Mouse (Mus musculus): ENCODE results near the gene Blmh.

Gene Blmh

GRCm38 (mm10) chr11:76924759-76925236 lies at the start of gene Blmh:
Blmh (plus strand) TSS chr11:76924809.
- in situ Hi-C loops (cut with MboI; ENCODE audit: low pct_unique_long_range_greater_than_20kb in 1 of 2, low sequenced_read_pairs in 2 of 2, unreplicated experiment in 1 of 2), result no loop called here

GRCm38 (mm10) chr11:76879816-76880215 lies 44.8 kb upstream of the Blmh start:
- in situ Hi-C loops (cut with MboI; ENCODE audit: low pct_unique_long_range_greater_than_20kb in 1 of 2, low sequenced_read_pairs in 2 of 2, unreplicated experiment in 1 of 2), result no loop called here

GRCm38 (mm10) chr11:76884451-76884850 lies 40.2 kb upstream of the Blmh start:
- in situ Hi-C loops (cut with MboI; ENCODE audit: low pct_unique_long_range_greater_than_20kb in 1 of 2, low sequenced_read_pairs in 2 of 2, unreplicated experiment in 1 of 2), result no loop called here

GRCm38 (mm10) chr11:76889339-76890164 lies 35.1 kb upstream of the Blmh start:
- in situ Hi-C loops (cut with MboI; ENCODE audit: low pct_unique_long_range_greater_than_20kb in 1 of 2, low sequenced_read_pairs in 2 of 2, unreplicated experiment in 1 of 2), result no loop called here

- in situ Hi-C loops (cut with MboI; ENCODE audit: low pct_unique_long_range_greater_than_20kb in 1 of 2, low sequenced_read_pairs in 2 of 2, unreplicated experiment in 1 of 2), result no loop called here
Observed at GRCm38 (mm10) chr11:76891171-76891570, 33.4 kb upstream of the Blmh start.

- in situ Hi-C loops (cut with MboI; ENCODE audit: low pct_unique_long_range_greater_than_20kb in 1 of 2, low sequenced_read_pairs in 2 of 2, unreplicated experiment in 1 of 2), result no loop called here
Observed at GRCm38 (mm10) chr11:76891738-76892349, 32.8 kb upstream of the Blmh start.

- in situ Hi-C loops (cut with MboI; ENCODE audit: low pct_unique_long_range_greater_than_20kb in 1 of 2, low sequenced_read_pairs in 2 of 2, unreplicated experiment in 1 of 2), result no loop called here
Observed at GRCm38 (mm10) chr11:76892972-76893371, 31.6 kb upstream of the Blmh start.

GRCm38 (mm10) chr11:76893570-76893969 lies 31.0 kb upstream of the Blmh start:
- in situ Hi-C loops (cut with MboI; ENCODE audit: low pct_unique_long_range_greater_than_20kb in 1 of 2, low sequenced_read_pairs in 2 of 2, unreplicated experiment in 1 of 2), result no loop called here

GRCm38 (mm10) chr11:76894240-76894639 lies 30.4 kb upstream of the Blmh start:
- in situ Hi-C loops (cut with MboI; ENCODE audit: low pct_unique_long_range_greater_than_20kb in 1 of 2, low sequenced_read_pairs in 2 of 2, unreplicated experiment in 1 of 2), result no loop called here

- in situ Hi-C loops (cut with MboI; ENCODE audit: low pct_unique_long_range_greater_than_20kb in 1 of 2, low sequenced_read_pairs in 2 of 2, unreplicated experiment in 1 of 2), result no loop called here
Observed at GRCm38 (mm10) chr11:76896360-76896759, 28.2 kb upstream of the Blmh start.

GRCm38 (mm10) chr11:76897126-76897525 lies 27.5 kb upstream of the Blmh start:
- in situ Hi-C loops (cut with MboI; ENCODE audit: low pct_unique_long_range_greater_than_20kb in 1 of 2, low sequenced_read_pairs in 2 of 2, unreplicated experiment in 1 of 2), result no loop called here

- in situ Hi-C loops (cut with MboI; ENCODE audit: low pct_unique_long_range_greater_than_20kb in 1 of 2, low sequenced_read_pairs in 2 of 2, unreplicated experiment in 1 of 2), result no loop called here
Observed at GRCm38 (mm10) chr11:76897871-76898270, 26.7 kb upstream of the Blmh start.

GRCm38 (mm10) chr11:76898751-76899150 lies 25.9 kb upstream of the Blmh start:
- in situ Hi-C loops (cut with MboI; ENCODE audit: low pct_unique_long_range_greater_than_20kb in 1 of 2, low sequenced_read_pairs in 2 of 2, unreplicated experiment in 1 of 2), result no loop called here

- in situ Hi-C loops (cut with MboI; ENCODE audit: low pct_unique_long_range_greater_than_20kb in 1 of 2, low sequenced_read_pairs in 2 of 2, unreplicated experiment in 1 of 2), result no loop called here
Observed at GRCm38 (mm10) chr11:76899758-76900738, 24.6 kb upstream of the Blmh start.

GRCm38 (mm10) chr11:76901579-76902361 lies 22.8 kb upstream of the Blmh start, which contains the start of gene Tmigd1:
Tmigd1 (plus strand) TSS chr11:76902159.
- in situ Hi-C loops (cut with MboI; ENCODE audit: low pct_unique_long_range_greater_than_20kb in 1 of 2, low sequenced_read_pairs in 2 of 2, unreplicated experiment in 1 of 2), result no loop called here

GRCm38 (mm10) chr11:76904340-76904739 lies 20.3 kb upstream of the Blmh start:
- in situ Hi-C loops (cut with MboI; ENCODE audit: low pct_unique_long_range_greater_than_20kb in 1 of 2, low sequenced_read_pairs in 2 of 2, unreplicated experiment in 1 of 2), result no loop called here

GRCm38 (mm10) chr11:76908651-76909050 lies 16.0 kb upstream of the Blmh start:
- in situ Hi-C loops (cut with MboI; ENCODE audit: low pct_unique_long_range_greater_than_20kb in 1 of 2, low sequenced_read_pairs in 2 of 2, unreplicated experiment in 1 of 2), result no loop called here

Data from mouse embryonic stem cell (cell line).